Mouse (Mus musculus) bone marrow macrophage, adult 2 months (primary cell): Measurements from ENCODE around the gene Reln.

Experiments used
- CTCF ChIP-seq: IDR thresholded peaks from 2 replicates; pipeline ENCODE4 v1.5.1; 2012; ENCODE audit warnings: low read depth, mild to moderate bottlenecking, low read length, moderate library complexity
- POLR2A ChIP-seq: IDR thresholded peaks from 2 replicates; pipeline ENCODE4 v1.6.1; 2012; ENCODE audit warnings: mild to moderate bottlenecking, low read depth, low read length, borderline replicate concordance

GRCm38 (mm10) chr5:21957061-21957460 is 387.4 kb downstream of the Reln start:
- TF ChIP-seq CTCF: no peak
- TF ChIP-seq POLR2A: no peak
